Mouse (Mus musculus): ENCODE data around the gene Clec16a. TPM values are rescaled to one million over a fixed set of nuclear protein-coding genes. Genes with fewer than 3 reads are reported as not detected.

Gene Clec16a
- total and polyA plus RNA-seq, 3 experiments, result 20.0 to 24.2 (median 20.5) TPM

- Histone ChIP-seq H3K4me2 (ENCODE audit: insufficient read depth, low read depth, poor library complexity, severe bottlenecking) (no peak overlapping the region), H3K27ac (ENCODE audit: insufficient read depth, low read depth) (no peak overlapping the region), H3K27me3 (replicated peaks) (no peaks in the 10 kb centered on the region), H3K79me2 (replicated peaks; ENCODE audit: control insufficient read depth, extremely low read depth, insufficient read depth, poor library complexity, severe bottlenecking) (no peaks in the 10 kb centered on the region), H3K9ac (ENCODE audit: insufficient read depth, low read depth) (no peak overlapping the region), H3K4me3 (replicated peaks in 1 of 3; ENCODE audit: low read depth in 2 of 3, low read length in 2 of 3, poor library complexity in 1 of 3) (no peak overlapping the region), H3K4me1 (ENCODE audit: control insufficient read depth in 1 of 2, insufficient read depth in 2 of 2) (peaks cover 9 to 30% of the 10 kb centered on the region in 2 experiments), H3K36me3 (replicated peaks in 1 of 2; ENCODE audit: control insufficient read depth in 1 of 2, insufficient read depth in 1 of 2, low read length in 1 of 2) (no peaks in the 10 kb centered on the region), H3K9me3 (replicated peaks; ENCODE audit: low read length) (no peaks in the 10 kb centered on the region)
- in situ Hi-C loops (cut with MboI; ENCODE audit: low pct_ligation_motif_present, low pct_unique_long_range_greater_than_20kb, low sequenced_read_pairs), result no loop called here
- TF ChIP-seq MXI1 (IDR thresholded peaks at IDR 0.05; ENCODE audit: low read depth, low read length), result no peak
- TF ChIP-seq ZNF384 (IDR thresholded peaks at IDR 0.05; ENCODE audit: low read depth, low read length), result no peak
- dilution Hi-C loops (cut with MboI; ENCODE audit: extremely low pct_ligation_motif_present, extremely low pct_unique_long_range_greater_than_20kb, low sequenced_read_pairs), result no loop called here
- peak; percentile 53 for DNase-seq (ENCODE audit: extremely low read depth)
Measured at GRCm38 (mm10) chr16:10732421-10732820, 187.3 kb downstream of the Clec16a start.

DNA sequence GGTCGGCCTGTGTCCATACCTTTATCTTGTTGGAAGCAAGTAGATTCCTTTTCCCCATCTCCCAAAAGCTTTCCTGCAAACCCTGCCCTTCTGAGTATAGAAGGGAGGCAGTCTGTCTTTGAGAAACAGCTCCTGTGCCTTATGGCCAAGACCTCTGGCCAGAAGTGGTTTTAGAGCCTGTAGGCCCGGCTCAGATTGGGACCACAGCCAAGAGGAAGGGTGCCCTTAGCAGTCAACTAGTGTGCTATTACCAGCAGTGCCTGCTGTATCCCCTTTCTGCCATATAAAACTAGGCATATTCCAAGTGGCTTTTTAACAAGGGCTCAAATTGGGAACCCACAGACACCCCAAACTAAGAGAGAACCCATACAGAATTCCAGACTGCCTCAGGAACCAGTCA lies 190.6 kb downstream of the Clec16a start:
- Histone ChIP-seq H3K4me2 (ENCODE audit: insufficient read depth, low read depth, poor library complexity, severe bottlenecking) (no peak overlapping the region), H3K4me1 (ENCODE audit: control insufficient read depth in 1 of 2, insufficient read depth in 2 of 2) (peaks cover 23 to 51% of the 10 kb centered on the region in 2 experiments), H3K27ac (ENCODE audit: insufficient read depth, low read depth) (no peak overlapping the region), H3K9me3 (replicated peaks; ENCODE audit: low read length) (no peaks in the 10 kb centered on the region), H3K27me3 (replicated peaks) (no peaks in the 10 kb centered on the region), H3K79me2 (replicated peaks; ENCODE audit: control insufficient read depth, extremely low read depth, insufficient read depth, poor library complexity, severe bottlenecking) (no peaks in the 10 kb centered on the region), H3K9ac (ENCODE audit: insufficient read depth, low read depth) (no peak overlapping the region), H3K4me3 (replicated peaks in 1 of 3; ENCODE audit: low read depth in 2 of 3, low read length in 2 of 3, poor library complexity in 1 of 3) (no peak overlapping the region), H3K36me3 (replicated peaks in 1 of 2; ENCODE audit: control insufficient read depth in 1 of 2, insufficient read depth in 1 of 2, low read length in 1 of 2) (no peaks in the 10 kb centered on the region)
- in situ Hi-C loops (cut with MboI; ENCODE audit: low pct_ligation_motif_present, low pct_unique_long_range_greater_than_20kb, low sequenced_read_pairs) (no loop called here), dilution Hi-C loops (cut with MboI; ENCODE audit: extremely low pct_ligation_motif_present, extremely low pct_unique_long_range_greater_than_20kb, low sequenced_read_pairs) (no loop called here)
- TF ChIP-seq ZKSCAN1 (IDR thresholded peaks at IDR 0.05; ENCODE audit: borderline replicate concordance, low read depth, low read length) (no peak), MAFK (IDR thresholded peaks at IDR 0.05; ENCODE audit: insufficient replicate concordance, low read length) (no peak), POLR2A (IDR thresholded peaks at IDR 0.05; ENCODE audit: low read depth, low read length) (no peak), RAD21 (IDR thresholded peaks at IDR 0.05; ENCODE audit: low read depth, low read length) (no peak)
- DNase-seq (ENCODE audit: extremely low read depth), result no peak

DNA sequence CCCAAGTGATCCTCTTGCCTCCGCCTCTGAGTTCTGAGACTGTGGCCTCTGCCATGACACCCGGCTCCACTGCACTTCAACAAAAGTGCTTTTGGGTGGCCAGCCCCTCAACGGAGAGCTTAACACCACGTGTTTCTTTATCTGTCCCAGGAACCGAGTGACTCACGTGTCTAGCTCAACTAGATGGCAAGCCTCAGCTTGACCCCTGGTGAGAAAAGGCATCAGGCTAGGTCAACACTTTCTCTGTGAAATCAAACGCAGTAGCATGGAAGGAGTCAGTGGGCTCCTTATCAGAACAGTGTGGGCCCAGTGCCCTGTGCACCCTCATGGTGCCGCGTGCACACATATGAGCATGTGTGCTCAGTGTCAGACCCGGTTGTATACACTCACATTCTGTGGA lies 191.2 kb downstream of the Clec16a start:
- in situ Hi-C loops (cut with MboI; ENCODE audit: low pct_ligation_motif_present, low pct_unique_long_range_greater_than_20kb, low sequenced_read_pairs) (no loop called here), dilution Hi-C loops (cut with MboI; ENCODE audit: extremely low pct_ligation_motif_present, extremely low pct_unique_long_range_greater_than_20kb, low sequenced_read_pairs) (no loop called here)
- TF ChIP-seq BHLHE40 (IDR thresholded peaks at IDR 0.05; ENCODE audit: low read depth, low read length) (peak; percentile 61), ETS1 (conservative IDR thresholded peaks at IDR 0.05; ENCODE audit: low read depth, low read length) (no peak)
- Histone ChIP-seq H3K4me2 (ENCODE audit: insufficient read depth, low read depth, poor library complexity, severe bottlenecking) (no peak overlapping the region), H3K27me3 (replicated peaks) (no peaks in the 10 kb centered on the region), H3K4me1 (ENCODE audit: control insufficient read depth in 1 of 2, insufficient read depth in 2 of 2) (peaks cover 25 to 50% of the 10 kb centered on the region in 2 experiments), H3K4me3 (replicated peaks in 1 of 3; ENCODE audit: low read depth in 2 of 3, low read length in 2 of 3, poor library complexity in 1 of 3) (no peak overlapping the region), H3K9ac (ENCODE audit: insufficient read depth, low read depth) (no peak overlapping the region), H3K36me3 (replicated peaks in 1 of 2; ENCODE audit: control insufficient read depth in 1 of 2, insufficient read depth in 1 of 2, low read length in 1 of 2) (no peaks in the 10 kb centered on the region), H3K9me3 (replicated peaks; ENCODE audit: low read length) (no peaks in the 10 kb centered on the region), H3K79me2 (replicated peaks; ENCODE audit: control insufficient read depth, extremely low read depth, insufficient read depth, poor library complexity, severe bottlenecking) (no peaks in the 10 kb centered on the region), H3K27ac (ENCODE audit: insufficient read depth, low read depth) (no peak overlapping the region)
- DNase-seq (ENCODE audit: extremely low read depth), result no peak
